Mouse (Mus musculus) kidney, embryonic 16.5 days (tissue): Measurements from ENCODE around the gene Alkbh1. TPM values are rescaled to one million over a fixed set of nuclear protein-coding genes. Genes with fewer than 3 reads are reported as not detected.

Experiments
- ATAC-seq: fragments of 200-750 bp; cut with Nextera tagmentation; 2 replicates; pipeline ENCODE4 v1.8.0; 2017; ENCODE audit warnings: moderate TSS enrichment; ENCODE audit not compliant: low FRiP score, low TSS enrichment
- H3K27ac ChIP-seq: fragments of 300-500 bp; sonication (generic); 2 replicates; pipeline ENCODE4 v1.5.1; 2014; ENCODE audit warnings: low read length
- H3K27me3 ChIP-seq: fragments of 300-500 bp; sonication (generic); 2 replicates; pipeline ENCODE4 v1.6.1; 2014; ENCODE audit warnings: low read length, control low read depth, mixed read lengths; ENCODE audit not compliant: insufficient read depth
- H3K36me3 ChIP-seq: fragments of 300-500 bp; sonication (generic); 2 replicates; pipeline ENCODE4 v1.6.1; 2014; ENCODE audit warnings: low read length, control low read depth, mixed read lengths; ENCODE audit not compliant: insufficient read depth
- H3K4me1 ChIP-seq: fragments of 300-500 bp; sonication (generic); 2 replicates; pipeline ENCODE4 v1.6.1; 2014; ENCODE audit warnings: low read length, control low read depth, mixed read lengths; ENCODE audit not compliant: insufficient read depth
- H3K4me2 ChIP-seq: fragments of 300-500 bp; sonication (generic); replicated peaks from 2 replicates; pipeline ENCODE4 v1.6.1; 2014; ENCODE audit warnings: low read depth, low read length
- H3K4me3 ChIP-seq: fragments of 300-500 bp; sonication (generic); 2 replicates; pipeline ENCODE4 v1.5.1; 2014; ENCODE audit warnings: mild to moderate bottlenecking, low read length
- H3K9ac ChIP-seq: fragments of 300-500 bp; sonication (generic); replicated peaks from 2 replicates; pipeline ENCODE4 v1.6.1; 2014; ENCODE audit warnings: low read length
- H3K9me3 ChIP-seq: fragments of 300-500 bp; sonication (generic); 2 replicates; pipeline ENCODE4 v1.6.1; 2016; ENCODE audit warnings: low read length, control low read depth
- WGBS: fragments of 180-500 bp; shearing (Covaris S2); extraction: QIAGEN DNeasy Blood & Tissue Kit; methylation state at CpG from one replicate; pipeline ENCODE4 v1.1.7; 2014; 5-methylcytosine and 5-hydroxymethylcytosine counted together
- polyA plus RNA-seq: library from polyadenylated mRNA; unstranded; fragments of >200 nt; fragmentation: Nextera tagmentation; extraction: Ambion mirVana; gene quantifications from 2 replicates; pipeline ENCODE4 v1.2.1, GENCODE M21; 2015

The Alkbh1 gene
- polyA plus RNA-seq, 1 experiment from 2014 or later, result 59.8 TPM

- Histone ChIP-seq H3K4me3 (peak overlapping the region; percentile 96), H3K9me3 (no peaks in the 10 kb centered on the region), H3K9ac (peak overlapping the region; percentile 96), H3K4me1 (peaks cover 14% of the 10 kb centered on the region), H3K27ac (peak overlapping the region; percentile 35; the same call in 1 of the 2 replicates), H3K36me3 (peaks cover 30% of the 10 kb centered on the region), H3K27me3 (no peaks in the 10 kb centered on the region), H3K4me2 (peak overlapping the region; percentile 80)
- 3% methylated on average over 16 of the region's 16 CpGs for WGBS
- ATAC-seq, result no peak; the same call in 1 of the 2 replicates
These were observed 394 bp upstream of the Alkbh1 start for GRCm38 (mm10) chr12:87444211-87444610.

DNA sequence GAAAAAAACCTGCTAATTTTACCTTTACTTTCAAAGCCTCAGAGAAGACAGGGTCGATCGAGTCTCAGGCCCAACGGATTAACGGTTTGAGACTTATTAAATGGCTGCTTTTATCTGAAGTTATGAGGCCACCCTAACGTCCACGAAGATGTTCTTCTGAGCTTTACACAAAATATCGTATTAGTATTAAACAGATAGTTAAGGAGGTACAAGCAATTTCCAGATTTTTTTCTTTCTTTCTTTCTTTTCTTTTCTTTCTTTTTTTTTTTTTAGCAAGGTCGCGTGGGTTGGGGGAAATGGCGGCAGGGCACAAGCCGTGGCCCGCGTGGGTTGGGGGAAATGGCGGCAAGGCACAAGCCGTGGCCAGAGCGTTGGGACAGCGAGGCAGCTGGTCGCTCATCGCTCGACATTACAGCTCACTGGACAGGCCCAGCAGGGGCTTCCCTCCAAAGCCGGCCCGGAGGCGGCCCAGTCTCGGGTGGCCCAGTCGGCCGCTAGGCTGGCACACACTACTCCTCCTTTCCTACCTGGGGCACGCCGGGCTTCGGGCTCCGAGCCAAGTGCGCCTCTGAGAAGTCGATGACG lies 610 bp downstream of the Alkbh1 start:
- H3K4me1 ChIP-seq, result peaks cover 14% of the 10 kb centered on the region
- H3K27me3 ChIP-seq, result no peaks in the 10 kb centered on the region
- H3K9ac ChIP-seq, result peak overlapping the region; percentile 96
- H3K27ac ChIP-seq, result peak overlapping the region; percentile 84
- H3K4me2 ChIP-seq, result peak overlapping the region; percentile 71
- peaks cover 30% of the 10 kb centered on the region for H3K36me3 ChIP-seq
- H3K9me3 ChIP-seq, result no peaks in the 10 kb centered on the region
- WGBS, result under 1% methylated on average over 33 of the region's 33 CpGs
- peak; percentile 92 for ATAC-seq
- H3K4me3 ChIP-seq, result peak overlapping the region; percentile 96

- peak overlapping the region; percentile 96 for H3K9ac ChIP-seq
- H3K4me2 ChIP-seq, result peak overlapping the region; percentile 71
- no peaks in the 10 kb centered on the region for H3K9me3 ChIP-seq
- H3K27ac ChIP-seq, result peak overlapping the region; percentile 35; the same call in 1 of the 2 replicates
- H3K36me3 ChIP-seq, result peaks cover 30% of the 10 kb centered on the region
- ATAC-seq, result no peak
- H3K4me3 ChIP-seq, result peak overlapping the region; percentile 96
- peaks cover 14% of the 10 kb centered on the region for H3K4me1 ChIP-seq
- 17% methylated on average over 12 of the region's 12 CpGs for WGBS
- no peaks in the 10 kb centered on the region for H3K27me3 ChIP-seq
These were observed 1.4 kb downstream of the Alkbh1 start for GRCm38 (mm10) chr12:87442177-87443114.

DNA sequence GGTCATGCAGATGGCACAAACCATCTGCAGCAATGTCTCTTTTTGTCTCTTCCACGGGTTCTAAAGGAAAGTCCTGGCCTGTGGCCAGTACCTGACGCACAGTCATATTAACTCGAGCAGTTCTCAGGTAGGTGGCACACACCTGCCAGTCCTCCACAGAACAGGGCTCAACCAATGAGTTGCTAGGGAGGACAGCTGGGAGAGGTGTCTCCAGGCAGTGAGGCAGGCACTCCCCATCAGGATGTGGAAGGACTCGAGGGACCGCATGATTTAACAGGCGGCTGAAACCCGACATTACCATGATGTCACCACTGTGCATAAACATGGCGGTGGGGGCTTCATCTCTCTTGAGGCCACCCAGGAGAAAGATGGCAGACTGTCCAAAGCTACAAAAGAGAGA lies 14.9 kb downstream of the Alkbh1 start:
- Histone ChIP-seq H3K4me1 (no peaks in the 10 kb centered on the region), H3K27me3 (no peaks in the 10 kb centered on the region), H3K9ac (no peak overlapping the region), H3K36me3 (peaks cover 76% of the 10 kb centered on the region), H3K4me2 (no peak overlapping the region), H3K4me3 (no peak overlapping the region), H3K27ac (no peak overlapping the region), H3K9me3 (no peaks in the 10 kb centered on the region)
- 81% methylated on average over 8 of the region's 8 CpGs for WGBS
- ATAC-seq, result 0 out of 2 replicates have a peak, but pooled peaks have one; percentile 39

DNA sequence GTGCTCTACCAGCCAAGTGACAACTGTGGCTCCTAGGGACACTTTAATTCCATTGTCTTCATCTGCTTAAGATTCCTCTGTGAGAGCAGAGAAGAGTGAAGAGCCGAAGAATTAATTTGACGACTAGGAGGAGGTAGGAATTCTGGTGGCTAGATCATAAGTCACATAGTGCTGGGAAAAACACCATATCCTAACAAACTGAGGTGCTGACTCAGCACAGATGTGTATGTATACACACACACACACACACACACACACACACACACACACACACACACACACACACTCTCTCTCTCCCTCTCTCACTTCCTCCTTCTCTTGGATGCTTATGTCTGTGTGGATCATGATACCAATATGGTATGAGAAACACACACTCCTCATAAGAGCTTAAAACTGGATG lies 15.5 kb downstream of the Alkbh1 start:
- H3K36me3 ChIP-seq, result peaks cover 74% of the 10 kb centered on the region
- H3K9ac ChIP-seq, result no peak overlapping the region
- H3K27ac ChIP-seq, result no peak overlapping the region
- no peak overlapping the region for H3K4me3 ChIP-seq
- no peak for ATAC-seq
- H3K9me3 ChIP-seq, result no peaks in the 10 kb centered on the region
- WGBS, result 81% methylated on average over 2 of the region's 2 CpGs
- H3K27me3 ChIP-seq, result no peaks in the 10 kb centered on the region
- H3K4me2 ChIP-seq, result no peak overlapping the region
- no peaks in the 10 kb centered on the region for H3K4me1 ChIP-seq

DNA sequence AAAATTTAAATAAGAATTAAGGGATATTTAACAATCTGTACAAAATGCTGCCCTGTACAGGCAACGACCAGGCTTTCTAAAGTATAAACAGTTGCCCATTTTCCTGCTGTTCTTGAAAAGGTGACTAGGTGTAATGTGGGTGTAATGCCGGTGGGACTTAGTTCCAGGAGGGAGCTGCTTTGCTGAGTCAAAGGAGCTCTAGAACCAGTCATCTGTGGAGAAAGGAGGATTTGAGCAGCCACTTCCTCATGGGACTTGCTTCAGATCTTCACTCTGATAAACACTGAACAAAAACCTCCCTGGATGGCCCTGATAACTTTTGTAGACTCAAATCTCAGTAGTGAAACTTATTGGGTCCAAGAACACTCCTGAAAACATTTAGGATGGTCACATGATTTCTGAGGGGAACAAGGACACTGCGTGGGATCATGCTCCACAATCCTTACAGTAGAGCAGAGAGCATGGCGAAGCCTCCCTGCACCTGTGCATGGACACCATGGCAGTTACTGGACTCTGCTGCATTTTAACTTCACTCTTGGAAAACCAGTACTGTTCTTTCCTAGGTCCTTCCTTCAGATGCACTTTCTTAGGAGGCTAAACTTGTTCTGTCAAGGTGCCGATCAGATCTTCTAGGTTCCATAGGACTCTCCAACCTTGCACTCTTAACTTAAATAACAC lies 17.3 kb downstream of the Alkbh1 start:
- no peak overlapping the region for H3K27ac ChIP-seq

GRCm38 (mm10) chr12:87424516-87424915 lies 19.3 kb downstream of the Alkbh1 start:
- ATAC-seq, result no peak
- Histone ChIP-seq H3K36me3 (peaks cover 45% of the 10 kb centered on the region), H3K9me3 (no peaks in the 10 kb centered on the region), H3K4me3 (no peak overlapping the region), H3K27ac (no peak overlapping the region), H3K9ac (no peak overlapping the region), H3K4me1 (no peaks in the 10 kb centered on the region), H3K4me2 (no peak overlapping the region), H3K27me3 (no peaks in the 10 kb centered on the region)
- 45% methylated on average over 3 of the region's 3 CpGs for WGBS

More for the DNA sequence above, 17.3 kb downstream of the Alkbh1 start:
- Histone ChIP-seq H3K9ac (no peak overlapping the region), H3K4me3 (no peak overlapping the region), H3K4me1 (no peaks in the 10 kb centered on the region), H3K4me2 (no peak overlapping the region), H3K36me3 (peaks cover 63% of the 10 kb centered on the region), H3K27me3 (no peaks in the 10 kb centered on the region), H3K9me3 (no peaks in the 10 kb centered on the region)
- 87% methylated on average over 5 of the region's 5 CpGs for WGBS
- no peak for ATAC-seq

- H3K27me3 ChIP-seq, result no peaks in the 10 kb centered on the region
- H3K27ac ChIP-seq, result no peak overlapping the region
- no peak overlapping the region for H3K9ac ChIP-seq
- no peak for ATAC-seq
- H3K9me3 ChIP-seq, result no peaks in the 10 kb centered on the region
- H3K4me3 ChIP-seq, result no peak overlapping the region
- 43% methylated on average over 1 of the region's 1 CpGs for WGBS
- no peak overlapping the region for H3K4me2 ChIP-seq
- 0 out of 2 replicates have a peak, but pooled peaks cover 5% of the 10 kb centered on the region for H3K4me1 ChIP-seq
- peaks cover 37% of the 10 kb centered on the region for H3K36me3 ChIP-seq
These were observed 20.1 kb downstream of the Alkbh1 start for GRCm38 (mm10) chr12:87423700-87424099.

GRCm38 (mm10) chr12:87421708-87422507 lies 21.9 kb downstream of the Alkbh1 start:
- no peaks in the 10 kb centered on the region for H3K27me3 ChIP-seq
- H3K27ac ChIP-seq, result no peak overlapping the region
- ATAC-seq, result no peak; the same call in 1 of the 2 replicates
- 72% methylated on average over 5 of the region's 5 CpGs for WGBS
- H3K9ac ChIP-seq, result no peak overlapping the region
- 0 out of 2 replicates have a peak, but pooled peaks cover 5% of the 10 kb centered on the region for H3K4me1 ChIP-seq
- H3K36me3 ChIP-seq, result peaks cover 22% of the 10 kb centered on the region
- no peak overlapping the region for H3K4me2 ChIP-seq
- H3K4me3 ChIP-seq, result no peak overlapping the region
- no peaks in the 10 kb centered on the region for H3K9me3 ChIP-seq
